Mouse (Mus musculus) E14TG2a.4 (cell line): Measurements from ENCODE around the gene Vstm5.
"Not testable (repeated sequence)": the region's sequence is repeated elsewhere in the genome, so short reads cannot be mapped to it uniquely, and the experiment has no call there.

ENCODE experiments used
- H3K27me3 ChIP-seq: 2 replicates; pipeline ENCODE4 v1.6.1; 2014; ENCODE audit warnings: low read length, control low read depth; ENCODE audit not compliant: insufficient read depth
- H3K36me3 ChIP-seq: 2 replicates; pipeline ENCODE4 v1.6.1; 2014; ENCODE audit warnings: low read length, control low read depth; ENCODE audit not compliant: insufficient read depth
- H3K4me1 ChIP-seq: replicated peaks from 2 replicates; pipeline ENCODE4 v1.6.1; 2014; ENCODE audit warnings: low read depth, low read length, control low read depth
- H3K4me3 ChIP-seq: replicated peaks from 2 replicates; pipeline ENCODE4 v1.5.1; 2014; ENCODE audit warnings: mild to moderate bottlenecking, low read length
- H3K9me3 ChIP-seq: 2 replicates; pipeline ENCODE4 v1.6.1; 2014; ENCODE audit warnings: low read length, control low read depth
- CTCF ChIP-seq: conservative IDR thresholded peaks from 2 replicates; pipeline ENCODE4 v1.5.1; 2014; ENCODE audit warnings: low read length
- NANOG ChIP-seq: IDR thresholded peaks from 2 replicates; pipeline ENCODE4 v1.6.1; 2014; ENCODE audit warnings: borderline replicate concordance, low read length, mixed read lengths
- POU5F1 ChIP-seq: IDR thresholded peaks from 2 replicates; pipeline ENCODE4 v1.6.1; 2014; ENCODE audit warnings: low read length, borderline replicate concordance

Gene Vstm5

GRCm38 (mm10) chr9:15239042-15239925 lies at the start of gene Vstm5:
Vstm5 (plus strand) TSS chr9:15239045.
- no peak for TF ChIP-seq NANOG
- TF ChIP-seq POU5F1: no peak
- TF ChIP-seq CTCF: no peak
- no peaks in the 10 kb centered on the region for H3K36me3 ChIP-seq
- no peaks in the 10 kb centered on the region for H3K9me3 ChIP-seq
- H3K4me3 ChIP-seq: peak within 1 kb of the TSS; percentile 77
- H3K4me1 ChIP-seq: peaks cover 58% of the 10 kb centered on the region
- H3K27me3 ChIP-seq: peaks cover 19% of the 10 kb centered on the region

- H3K9me3 ChIP-seq: peaks cover 18% of the 10 kb centered on the region
- not testable (repeated sequence) for H3K27me3 ChIP-seq, H3K36me3 ChIP-seq, H3K4me1 ChIP-seq, H3K4me3 ChIP-seq
These were observed 44.0 kb upstream of the Vstm5 start for GRCm38 (mm10) chr9:15194806-15195205.

GRCm38 (mm10) chr9:15206631-15207030 lies 32.2 kb upstream of the Vstm5 start:
- TF ChIP-seq CTCF: no peak
- no peak for TF ChIP-seq NANOG
- no peak for TF ChIP-seq POU5F1
- 0 out of 2 replicates have a peak, but pooled peaks cover 4% of the 10 kb centered on the region for H3K27me3 ChIP-seq
- no peak overlapping the region for H3K4me3 ChIP-seq

GRCm38 (mm10) chr9:15209320-15209719 lies 29.5 kb upstream of the Vstm5 start:
- Histone ChIP-seq H3K4me3 (no peak overlapping the region), H3K36me3 (no peaks in the 10 kb centered on the region), H3K4me1 (0 out of 2 replicates have a peak, but pooled peaks cover 3% of the 10 kb centered on the region), H3K27me3 (0 out of 2 replicates have a peak, but pooled peaks cover 4% of the 10 kb centered on the region), H3K9me3 (no peaks in the 10 kb centered on the region)
- no peak for TF ChIP-seq POU5F1
- TF ChIP-seq NANOG: no peak
- no peak for TF ChIP-seq CTCF

More at GRCm38 (mm10) chr9:15206631-15207030, 32.2 kb upstream of the Vstm5 start:
- Histone ChIP-seq H3K4me1 (0 out of 2 replicates have a peak, but pooled peaks cover 3% of the 10 kb centered on the region), H3K9me3 (no peaks in the 10 kb centered on the region), H3K36me3 (no peaks in the 10 kb centered on the region)

GRCm38 (mm10) chr9:15211876-15212275 lies 27.0 kb upstream of the Vstm5 start:
- Histone ChIP-seq H3K4me3 (no peak overlapping the region), H3K36me3 (no peaks in the 10 kb centered on the region), H3K4me1 (no peaks in the 10 kb centered on the region), H3K9me3 (no peaks in the 10 kb centered on the region), H3K27me3 (0 out of 2 replicates have a peak, but pooled peaks cover 4% of the 10 kb centered on the region)
- TF ChIP-seq NANOG: no peak
- no peak for TF ChIP-seq POU5F1
- no peak for TF ChIP-seq CTCF

GRCm38 (mm10) chr9:15213695-15214094 lies 25.1 kb upstream of the Vstm5 start:
- no peaks in the 10 kb centered on the region for H3K36me3 ChIP-seq
- 0 out of 2 replicates have a peak, but pooled peaks cover 4% of the 10 kb centered on the region for H3K27me3 ChIP-seq
- TF ChIP-seq CTCF: no peak
- no peak for TF ChIP-seq POU5F1
- TF ChIP-seq NANOG: no peak
- peaks cover 3% of the 10 kb centered on the region; the same call in 1 of the 2 replicates for H3K9me3 ChIP-seq
- H3K4me1 ChIP-seq: no peaks in the 10 kb centered on the region
- no peak overlapping the region for H3K4me3 ChIP-seq

GRCm38 (mm10) chr9:15224912-15225311 lies 13.9 kb upstream of the Vstm5 start:
- H3K27me3 ChIP-seq: no peaks in the 10 kb centered on the region

GRCm38 (mm10) chr9:15232445-15232844 lies 6.4 kb upstream of the Vstm5 start:
- Histone ChIP-seq H3K36me3 (no peaks in the 10 kb centered on the region), H3K9me3 (peaks cover 12% of the 10 kb centered on the region)
- peak; percentile 88 for TF ChIP-seq CTCF
- TF ChIP-seq NANOG: no peak
- no peak for TF ChIP-seq POU5F1

More at GRCm38 (mm10) chr9:15224912-15225311, 13.9 kb upstream of the Vstm5 start:
- H3K4me1 ChIP-seq: no peaks in the 10 kb centered on the region
- H3K36me3 ChIP-seq: no peaks in the 10 kb centered on the region
- peak; percentile 42; the same call in 1 of the 2 replicates for TF ChIP-seq NANOG
- TF ChIP-seq CTCF: no peak
- H3K9me3 ChIP-seq: peaks cover 58% of the 10 kb centered on the region
- H3K4me3 ChIP-seq: no peak overlapping the region

GRCm38 (mm10) chr9:15233604-15234003 lies 5.2 kb upstream of the Vstm5 start:
- H3K27me3 ChIP-seq: no peaks in the 10 kb centered on the region; the same call in 1 of the 2 replicates

More at GRCm38 (mm10) chr9:15232445-15232844, 6.4 kb upstream of the Vstm5 start:
- no peaks in the 10 kb centered on the region for H3K27me3 ChIP-seq
- H3K4me3 ChIP-seq: no peak overlapping the region
- H3K4me1 ChIP-seq: peaks cover 19% of the 10 kb centered on the region

More at GRCm38 (mm10) chr9:15233604-15234003, 5.2 kb upstream of the Vstm5 start:
- TF ChIP-seq NANOG (no peak), CTCF (no peak), POU5F1 (no peak)
- Histone ChIP-seq H3K4me1 (peaks cover 31% of the 10 kb centered on the region), H3K9me3 (peaks cover 3% of the 10 kb centered on the region; the same call in 1 of the 2 replicates), H3K4me3 (no peak overlapping the region), H3K36me3 (no peaks in the 10 kb centered on the region)
